Mouse (Mus musculus) fibroblast of lung, adult 2 months (primary cell): ENCODE results near the gene Hoxa3.

Experiments
- DNase-seq: peaks from one replicate; pipeline ENCODE4 v3.0.0-alpha.2; 2011; ENCODE audit warnings: low read depth

The Hoxa3 gene

DNA sequence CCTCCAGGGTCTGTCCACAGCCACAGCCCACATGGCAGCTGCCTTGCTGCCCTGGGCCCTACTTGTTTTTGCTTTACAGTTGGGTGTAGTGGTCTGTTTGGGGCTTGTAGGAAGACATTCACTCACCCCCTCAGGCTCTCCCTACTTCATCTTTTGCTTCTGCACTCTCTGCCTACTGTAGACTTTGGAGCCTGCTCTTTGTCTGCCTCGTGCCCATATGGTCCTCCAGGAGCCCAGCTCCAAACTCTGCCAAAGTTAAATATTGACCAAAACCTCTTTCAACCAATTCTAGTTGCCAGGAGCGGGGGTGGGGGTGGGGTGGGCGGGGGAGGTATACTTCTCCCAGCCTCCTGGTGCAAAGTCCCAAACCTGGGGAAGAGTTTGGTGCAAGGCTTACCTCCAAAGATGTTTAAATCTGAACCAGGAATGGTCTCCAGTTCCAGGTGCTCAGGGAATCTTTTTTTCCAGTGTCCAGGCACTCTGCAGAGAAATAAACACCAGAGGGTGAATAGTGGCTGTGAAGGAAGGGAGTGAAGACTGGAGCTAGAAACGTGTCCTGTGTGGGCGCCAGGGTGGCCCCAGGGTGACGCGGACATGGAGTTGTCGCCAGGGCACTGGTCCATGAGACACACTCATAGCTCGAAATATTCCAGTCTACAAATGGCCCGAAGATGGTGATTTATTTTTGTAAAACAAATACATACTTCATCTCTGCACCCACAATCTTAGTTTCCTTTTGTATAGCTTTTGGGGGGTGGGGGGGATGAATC, 29.6 kb downstream of the Hoxa3 start:
- no peak for DNase-seq

- no peak for DNase-seq
These were observed 30.3 kb downstream of the Hoxa3 start for GRCm38 (mm10) chr6:52182793-52183192.

DNA sequence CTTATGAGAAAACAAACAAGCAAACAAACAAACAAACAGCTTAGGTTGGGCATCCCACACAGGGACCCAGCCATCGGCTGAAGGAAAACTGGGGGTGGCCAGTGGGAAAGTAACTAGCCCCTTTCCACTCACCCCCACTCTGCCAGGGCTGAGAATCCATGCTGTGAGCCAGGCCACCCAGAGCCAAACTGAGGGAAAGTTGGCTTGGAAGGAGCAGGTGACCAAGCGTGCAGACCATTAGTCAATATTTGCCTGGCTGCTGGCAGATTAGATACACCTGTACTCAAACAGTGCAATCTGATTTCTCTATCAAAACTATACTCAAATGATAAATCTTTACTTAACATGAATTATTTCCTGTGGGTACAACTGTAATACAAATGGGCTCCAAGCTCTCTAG, 31.1 kb downstream of the Hoxa3 start:
- DNase-seq = no peak

DNA sequence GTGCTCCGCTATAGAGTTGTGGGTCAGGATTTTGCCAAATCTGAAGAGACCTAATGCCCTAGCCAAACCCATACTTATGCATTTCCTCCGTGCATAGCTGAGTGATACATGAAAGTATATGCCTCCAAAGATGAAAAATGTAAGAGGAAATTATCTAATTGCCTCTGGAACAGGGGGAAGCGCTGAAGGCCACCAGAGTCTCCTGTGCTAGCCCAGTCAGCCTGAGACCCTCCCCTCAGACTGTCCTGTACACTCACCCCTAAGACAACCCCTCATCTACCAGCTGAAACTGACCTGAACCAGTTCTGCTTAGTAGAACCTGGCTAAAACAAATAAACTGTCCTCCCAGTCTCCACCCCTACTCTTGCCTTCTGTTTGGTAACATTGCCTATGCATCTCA, 32.4 kb downstream of the Hoxa3 start:
- DNase-seq = no peak

DNA sequence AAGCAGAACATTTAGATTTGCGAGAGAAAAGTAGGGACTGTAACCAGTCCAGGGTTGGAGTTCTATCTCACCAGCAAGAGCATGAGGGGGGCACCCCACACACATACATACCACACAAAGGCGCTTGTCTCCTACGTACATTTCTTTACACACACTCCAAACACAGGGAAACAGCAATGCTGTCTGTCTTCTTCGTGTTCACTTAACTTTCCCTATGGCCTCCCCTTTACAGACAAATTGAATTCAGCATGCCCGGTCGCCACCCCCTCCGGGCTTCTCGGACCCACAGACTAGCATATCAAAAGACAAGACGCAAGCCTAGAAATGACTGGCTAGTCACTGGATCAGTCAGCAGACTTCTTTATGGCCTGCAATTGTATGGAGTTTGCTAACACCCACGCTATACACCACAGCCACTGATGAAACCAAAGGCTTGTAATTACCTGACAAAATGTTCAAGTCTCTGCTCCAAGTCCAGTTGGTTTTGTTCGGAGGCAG, 32.9 kb downstream of the Hoxa3 start:
- DNase-seq = no peak

DNA sequence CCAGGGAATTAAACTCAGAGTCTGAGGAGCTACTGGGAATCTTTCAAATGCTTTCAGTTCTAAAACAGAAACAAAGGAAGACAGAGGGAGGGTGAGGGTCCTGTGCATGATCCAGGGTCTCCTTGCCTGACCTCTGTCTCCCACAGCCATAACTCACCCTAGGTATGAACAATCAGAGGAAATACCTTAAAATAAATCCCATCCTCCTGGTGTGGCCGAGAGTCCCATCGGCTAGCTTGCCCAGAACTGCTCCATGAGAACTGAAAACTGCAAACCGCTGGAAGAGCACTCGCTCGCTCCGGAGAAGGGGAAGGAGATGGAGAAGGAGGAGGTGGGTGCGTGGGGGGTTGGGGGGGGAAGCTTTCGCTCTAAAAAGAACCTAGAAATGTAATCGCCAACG, 33.4 kb downstream of the Hoxa3 start:
- DNase-seq = no peak

- no peak for DNase-seq
These were observed 34.0 kb downstream of the Hoxa3 start for GRCm38 (mm10) chr6:52178918-52179665.

- DNase-seq = no peak
These were observed 35.3 kb downstream of the Hoxa3 start for GRCm38 (mm10) chr6:52177806-52178205.

DNA sequence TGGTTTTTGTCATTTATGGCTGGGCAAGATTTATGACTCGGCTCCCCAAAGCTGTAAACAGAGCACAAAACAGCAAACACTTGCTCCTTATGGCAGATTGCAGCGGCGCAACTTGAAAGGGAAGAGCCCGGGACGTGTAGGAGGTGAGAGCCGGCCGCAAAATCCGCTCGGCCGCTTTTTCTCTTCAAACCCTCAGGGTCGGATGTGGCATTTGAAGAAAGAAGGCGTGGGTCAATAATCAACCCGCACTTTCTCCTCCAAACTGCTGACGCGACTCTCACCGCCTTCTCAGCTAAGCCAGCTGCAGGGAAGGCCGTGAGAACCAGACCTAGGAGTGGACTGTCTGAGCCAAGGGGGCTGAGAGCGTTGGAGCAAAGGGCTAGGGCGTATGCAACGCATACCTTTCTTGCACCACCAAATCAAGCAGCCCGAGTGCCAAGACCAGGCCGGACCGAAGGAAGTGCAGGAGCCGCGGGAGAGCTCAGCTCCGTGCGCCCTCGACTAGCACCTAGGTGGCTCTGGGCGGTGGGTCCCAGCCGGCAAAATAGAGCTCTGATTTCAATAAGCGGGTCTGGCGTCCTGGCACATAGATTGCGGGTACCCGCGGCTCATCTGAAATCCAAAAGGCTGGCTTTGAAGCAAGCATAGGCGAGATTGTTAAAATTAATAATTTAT, 35.9 kb downstream of the Hoxa3 start, which contains the start of gene 5730596B20Rik:
TSS of gene 5730596B20Rik (plus strand) at position 438 of the 675 bp plus-strand sequence.
- peak; percentile 31 for DNase-seq

DNA sequence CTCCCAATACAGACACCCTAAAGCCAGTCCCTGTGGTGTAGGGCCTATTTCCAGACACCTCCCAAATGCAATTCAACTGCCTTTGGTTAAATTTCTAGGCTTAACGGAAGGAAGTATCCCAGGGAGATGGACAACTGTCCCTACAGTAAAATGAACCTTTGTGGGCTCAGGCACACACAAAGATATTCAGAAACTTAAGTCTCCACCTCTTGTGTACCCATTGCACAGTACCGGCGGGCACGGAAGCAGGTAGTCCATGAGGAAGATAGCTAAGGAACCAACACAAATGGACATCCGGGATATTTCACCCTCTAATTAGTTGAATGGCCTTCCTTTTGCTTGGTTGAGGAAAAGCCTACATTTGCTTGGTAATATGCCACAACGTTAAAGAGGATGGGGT, 36.7 kb downstream of the Hoxa3 start:
- no peak for DNase-seq

- DNase-seq = no peak
These were observed 37.3 kb downstream of the Hoxa3 start for GRCm38 (mm10) chr6:52175864-52176263.

DNA sequence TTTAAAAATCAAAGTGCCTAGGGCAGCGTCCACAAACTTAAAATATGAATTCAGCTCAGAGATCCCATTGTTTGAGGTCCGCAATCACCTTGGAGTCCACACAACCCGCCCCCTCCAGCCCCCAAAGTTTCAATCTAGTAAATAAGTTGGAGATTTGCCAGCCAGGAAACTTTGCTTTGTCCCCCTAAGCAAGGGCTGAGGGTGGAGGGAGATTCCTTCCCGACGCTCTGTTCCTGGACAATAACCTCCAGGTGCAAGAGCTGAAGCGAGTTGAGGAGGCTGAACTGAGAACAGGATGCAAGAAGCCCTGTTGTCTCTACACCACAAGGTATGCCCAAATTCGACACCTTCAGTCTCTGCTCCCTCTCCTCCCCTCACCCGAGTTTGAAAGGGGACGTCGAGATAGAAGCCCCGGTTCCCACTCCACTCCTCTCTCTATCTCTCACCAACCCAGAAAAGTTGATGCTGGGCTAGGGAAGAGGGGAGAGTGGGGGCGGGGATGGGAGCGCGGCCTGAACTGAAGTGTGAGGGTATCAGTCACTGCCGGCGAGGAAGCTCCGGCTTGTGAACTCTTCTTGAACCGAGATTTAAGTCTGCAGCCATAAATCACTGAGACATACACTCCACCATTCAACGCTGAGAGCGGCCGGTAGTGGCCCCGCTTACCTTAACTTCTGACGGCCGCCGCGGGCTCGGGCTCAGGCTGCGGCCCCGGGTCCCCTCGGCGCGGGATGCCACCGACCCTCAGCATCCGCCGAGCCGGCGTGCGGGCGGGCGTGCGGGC, 38.0 kb downstream of the Hoxa3 start:
- DNase-seq = no peak

DNA sequence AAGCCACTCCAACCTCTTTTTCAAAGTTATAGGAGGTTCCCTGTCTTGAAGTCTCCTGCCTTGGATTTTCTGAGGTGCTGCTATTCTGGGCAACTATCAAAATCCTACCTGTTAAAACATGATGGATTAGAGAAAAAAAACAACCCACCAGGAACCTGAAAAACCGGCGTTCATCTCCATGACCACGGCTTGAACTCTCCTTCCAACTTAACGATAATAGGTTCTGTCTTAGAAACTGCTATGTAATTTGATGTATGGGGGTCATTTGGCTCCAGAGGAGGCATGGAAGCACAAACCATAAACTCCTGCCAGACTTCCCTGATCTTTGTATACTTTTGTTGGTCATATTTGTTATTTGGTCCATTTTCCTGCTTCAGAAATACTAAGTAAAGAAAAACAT, 39.5 kb downstream of the Hoxa3 start:
- DNase-seq = no peak

DNA sequence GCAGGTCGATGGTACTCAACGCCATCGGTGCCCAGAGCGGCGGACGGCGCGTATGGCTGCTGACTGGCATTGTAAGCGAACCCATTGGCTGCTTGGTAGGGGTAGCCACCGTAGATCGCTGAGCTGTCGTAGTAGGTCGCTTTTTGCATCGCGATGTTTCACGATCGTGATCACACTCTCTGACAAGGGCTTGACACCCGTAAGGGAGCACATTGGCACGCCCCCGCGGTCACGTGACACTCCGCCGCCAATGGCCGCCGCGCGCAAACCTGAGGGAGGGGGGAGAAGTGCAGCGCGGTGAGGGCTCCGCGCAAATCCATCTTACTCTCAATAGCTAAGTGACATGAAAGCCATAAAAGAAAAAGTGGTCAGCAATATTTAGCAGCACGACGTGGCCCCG, 40.6 kb downstream of the Hoxa3 start:
- peak; percentile 85 for DNase-seq

- no peak for DNase-seq
These were observed 41.2 kb downstream of the Hoxa3 start for GRCm38 (mm10) chr6:52171938-52172337.

DNA sequence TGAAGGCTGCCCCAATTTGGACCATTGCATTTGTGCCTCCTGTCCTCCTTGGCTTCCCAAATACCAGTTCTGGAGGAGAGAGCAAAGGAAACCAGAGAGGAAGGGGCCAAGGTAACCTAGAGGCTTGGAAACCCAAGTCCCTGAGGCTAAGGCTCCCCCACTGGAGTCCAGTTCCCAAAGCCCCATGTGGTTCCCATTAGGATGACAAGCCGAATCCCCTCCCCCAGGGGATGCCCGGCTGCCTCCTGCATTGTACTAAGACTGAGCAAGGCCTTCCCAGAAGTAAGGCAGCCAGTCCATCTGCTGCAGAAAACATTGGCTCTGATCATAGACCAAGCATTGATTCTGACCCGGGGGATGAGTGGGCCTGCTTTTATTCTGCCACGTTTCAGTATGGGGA, 41.8 kb downstream of the Hoxa3 start:
- peak; percentile 48 for DNase-seq

DNA sequence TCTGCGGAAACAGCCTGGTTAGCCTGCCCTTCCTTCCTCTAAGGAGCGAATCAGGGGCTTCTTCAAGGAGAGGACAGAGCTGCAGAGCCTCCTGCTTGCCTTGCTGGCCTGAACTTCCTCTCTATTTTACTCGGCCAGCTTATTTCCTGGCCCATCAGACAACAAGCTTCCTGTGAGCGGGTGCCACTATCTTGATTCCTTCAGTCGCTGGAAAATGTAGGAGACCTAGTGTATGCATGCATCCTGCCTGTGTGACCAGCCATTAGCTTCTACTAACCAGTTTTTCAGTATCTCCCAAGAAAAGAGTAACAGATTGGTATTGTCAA, 42.3 kb downstream of the Hoxa3 start:
- peak; percentile 24 for DNase-seq

- DNase-seq = peak; percentile 36
These were observed 42.8 kb downstream of the Hoxa3 start for GRCm38 (mm10) chr6:52170166-52170897.

GRCm38 (mm10) chr6:52169499-52170165, 43.5 kb downstream of the Hoxa3 start:
- peak; percentile 26 for DNase-seq

DNA sequence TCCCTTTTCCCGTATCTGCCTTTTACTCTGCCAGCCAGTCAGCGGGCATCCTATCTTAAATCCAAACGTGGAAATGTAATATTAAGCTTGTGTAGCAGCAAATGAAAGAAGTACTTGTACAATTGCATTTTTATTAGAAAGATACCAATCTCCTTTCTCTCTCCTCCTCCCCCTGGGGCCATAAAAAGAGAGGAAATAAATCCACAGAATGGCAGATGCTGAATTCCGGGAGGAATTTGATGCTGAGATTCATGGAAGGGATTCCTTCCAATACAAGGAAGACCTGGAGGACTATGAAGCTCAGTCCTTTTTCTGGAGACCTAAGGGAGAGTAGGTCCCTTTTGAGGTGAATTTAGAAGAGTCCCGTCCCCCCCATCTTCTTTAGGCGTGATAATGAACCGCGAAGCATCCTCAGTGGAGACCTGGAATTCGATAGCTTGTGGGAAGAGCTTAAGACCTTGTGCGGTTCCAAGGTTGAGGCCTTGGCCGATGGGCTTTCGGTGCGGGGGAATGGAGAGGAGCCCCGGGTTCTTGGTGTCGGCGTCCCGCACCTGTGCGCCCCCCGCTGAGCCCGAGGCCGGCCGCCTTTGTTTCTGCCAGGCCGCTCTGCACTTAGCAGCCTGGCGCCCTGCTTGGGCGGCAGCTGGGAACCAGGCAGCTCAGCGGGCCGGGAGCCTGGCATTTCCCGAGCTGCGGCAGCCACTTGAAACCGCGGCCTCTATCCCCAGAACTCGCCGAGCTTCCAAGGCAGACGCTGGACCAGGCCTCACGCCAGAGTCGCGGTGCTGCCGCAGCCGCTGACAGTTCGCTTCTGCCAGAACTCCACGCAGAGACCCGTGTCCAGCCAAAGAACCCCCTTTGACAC, 44.7 kb downstream of the Hoxa3 start:
- no peak for DNase-seq
